Mouse (Mus musculus) stomach, postnatal 0 days (tissue): ENCODE data around the gene Paxip1.

Experiments
- CTCF ChIP-seq: IDR thresholded peaks from 2 replicates; pipeline ENCODE4 v1.5.1; 2016; ENCODE audit warnings: antibody characterized with exemption, low read depth, mild to moderate bottlenecking, moderate library complexity
- EP300 ChIP-seq: optimal IDR thresholded peaks from 2 replicates; pipeline ENCODE3; 2016; ENCODE audit warnings: antibody characterized with exemption

DNA sequence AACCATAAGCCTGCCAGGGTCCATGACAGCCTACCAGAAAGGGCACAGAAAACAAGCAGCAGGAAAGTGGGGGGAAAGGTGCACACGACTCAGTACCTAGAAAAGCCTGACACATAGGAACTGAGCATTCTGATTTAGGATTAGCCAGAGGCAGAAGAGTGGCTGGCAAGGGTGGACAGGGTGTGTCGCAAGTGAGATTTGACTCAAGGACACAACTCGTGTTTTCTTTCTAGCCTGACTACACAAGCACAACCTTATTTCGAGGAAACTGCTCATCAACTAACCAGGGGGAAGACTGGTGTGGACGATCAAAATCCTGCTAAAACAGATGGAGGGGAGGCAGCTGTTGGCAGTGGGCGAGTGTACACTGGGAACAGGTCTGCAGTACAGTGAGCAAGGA lies 52.3 kb downstream of the Paxip1 start:
- TF ChIP-seq EP300 (no peak), CTCF (no peak)
